In genomic region chr11:3815951-3816350, GRCm38 (mm10) we compare ENCODE assay signal across 17 mouse cellular contexts. TPM values are rescaled to one million over a fixed set of nuclear protein-coding genes. Genes with fewer than 3 reads are reported as not detected.
"Had no signal": no experiment of that assay in that cellular context is flagged by ENCODE, and none has a peak within 500 bp of the region (broad histone marks: within the 10 kb centered on the region; RNA-seq: fewer than 3 reads in every experiment).

No protein-coding gene starts in this region.

- H3K27ac ChIP-seq: neural tube, embryonic 13.5 days; neural tube, embryonic 15.5 days; stomach, embryonic 15.5 days; stomach, postnatal 0 days had no signal

- H3K4me1 ChIP-seq: neural tube, embryonic 13.5 days; neural tube, embryonic 15.5 days; stomach, embryonic 15.5 days had no signal

- DNase-seq: retina, postnatal 1 day; right cerebral cortex, adult 18-20 months; right cerebral cortex, postnatal 14 days; right cerebral cortex, postnatal 25 days; right cerebral cortex, postnatal 4 days; spleen, adult 18-20 months; thymus, adult 18-20 months; thymus, adult 2 months; thymus, postnatal 14 days; thymus, postnatal 25 days; thymus, postnatal 36 days; thymus, postnatal 4 days had no signal

- H3K36me3 ChIP-seq: neural tube, embryonic 13.5 days; neural tube, embryonic 15.5 days; stomach, embryonic 15.5 days had no signal

- H3K27me3 ChIP-seq: neural tube, embryonic 13.5 days; neural tube, embryonic 15.5 days; stomach, embryonic 15.5 days had no signal

- H3K4me3 ChIP-seq: neural tube, embryonic 13.5 days; neural tube, embryonic 15.5 days; stomach, embryonic 15.5 days had no signal

RNA-seq across cellular contexts. Expression of gene Osbp2, which starts 47.8 kb away (rescaled TPM):
- total RNA-seq: neutrophil, adult 5-6 weeks had no signal
